Mouse (Mus musculus) midbrain, embryonic 14.5 days (tissue): Measurements from ENCODE around the gene Ciart. TPM values are rescaled to one million over a fixed set of nuclear protein-coding genes. Genes with fewer than 3 reads are reported as not detected.
"Not testable (repeated sequence)": the region's sequence is repeated elsewhere in the genome, so short reads cannot be mapped to it uniquely, and the experiment has no call there.

ENCODE experiments used
- ATAC-seq: fragments of 200-750 bp; cut with Nextera tagmentation; 2 replicates; pipeline ENCODE4 v1.8.0; 2017; ENCODE audit warnings: moderate number of reproducible peaks, moderate library complexity; ENCODE audit not compliant: low FRiP score, low TSS enrichment
- DNase-seq: peaks from one replicate; pipeline ENCODE4 v3.0.0-alpha.2; 2015
- H3K27ac ChIP-seq: fragments of 300-500 bp; sonication (generic); replicated peaks from 2 replicates; pipeline ENCODE4 v1.5.1; 2014; ENCODE audit warnings: mild to moderate bottlenecking, low read depth, low read length, moderate library complexity
- H3K27me3 ChIP-seq: fragments of 300-500 bp; sonication (generic); 2 replicates; pipeline ENCODE4 v1.6.1; 2014; ENCODE audit warnings: low read length, control low read depth, mixed read lengths; ENCODE audit not compliant: control insufficient read depth, insufficient read depth
- H3K36me3 ChIP-seq: fragments of 300-500 bp; sonication (generic); 2 replicates; pipeline ENCODE4 v1.6.1; 2014; ENCODE audit warnings: low read length, control low read depth; ENCODE audit not compliant: control insufficient read depth, insufficient read depth
- H3K4me1 ChIP-seq: fragments of 300-500 bp; sonication (generic); 2 replicates; pipeline ENCODE4 v1.6.1; 2014; ENCODE audit warnings: mild to moderate bottlenecking, antibody characterized with exemption, low read length, control low read depth; ENCODE audit not compliant: control insufficient read depth, insufficient read depth
- H3K4me2 ChIP-seq: fragments of 300-500 bp; sonication (generic); 2 replicates; pipeline ENCODE4 v1.6.1; 2014; ENCODE audit warnings: mild to moderate bottlenecking, low read length, moderate library complexity
- H3K4me3 ChIP-seq: fragments of 300-500 bp; sonication (generic); replicated peaks from 2 replicates; pipeline ENCODE4 v1.5.1; 2014; ENCODE audit warnings: low read depth, low read length
- H3K9ac ChIP-seq: fragments of 300-500 bp; sonication (generic); replicated peaks from 2 replicates; pipeline ENCODE4 v1.6.1; 2014; ENCODE audit warnings: mild to moderate bottlenecking, low read length, moderate library complexity
- H3K9me3 ChIP-seq: fragments of 300-500 bp; sonication (generic); 2 replicates; pipeline ENCODE4 v1.6.1; 2016; ENCODE audit warnings: low read length, control low read depth, mixed read lengths; ENCODE audit not compliant: control insufficient read depth
- WGBS: fragments of 180-500 bp; shearing (Covaris S2); extraction: QIAGEN DNeasy Blood & Tissue Kit; methylation state at CpG from one replicate; pipeline ENCODE4 v1.1.7; 2014; 5-methylcytosine and 5-hydroxymethylcytosine counted together
- polyA plus RNA-seq: library from polyadenylated mRNA; unstranded; fragments of >200 nt; fragmentation: Nextera tagmentation; extraction: Ambion mirVana; gene quantifications from 2 replicates; pipeline ENCODE4 v1.2.1, GENCODE M21; 2014

The Ciart gene
- polyA plus RNA-seq, 1 experiment from 2014 or later: 3.9 TPM

- no peak overlapping the region for H3K9ac ChIP-seq
- DNase-seq: no peak
- no peak for ATAC-seq
- no peaks in the 10 kb centered on the region for H3K4me1 ChIP-seq
- 83% methylated on average over 7 of the region's 7 CpGs for WGBS
- no peak overlapping the region for H3K27ac ChIP-seq
- no peak overlapping the region for H3K4me3 ChIP-seq
- no peaks in the 10 kb centered on the region for H3K27me3 ChIP-seq
- no peaks in the 10 kb centered on the region for H3K9me3 ChIP-seq
- H3K4me2 ChIP-seq: no peak overlapping the region
- peaks cover 41% of the 10 kb centered on the region for H3K36me3 ChIP-seq
Observed at GRCm38 (mm10) chr3:95863578-95863977, 18.5 kb downstream of the Ciart start.

GRCm38 (mm10) chr3:95861796-95862195, 20.3 kb downstream of the Ciart start:
- no peak overlapping the region for H3K4me3 ChIP-seq
- peaks cover 26% of the 10 kb centered on the region for H3K36me3 ChIP-seq
- no peaks in the 10 kb centered on the region for H3K4me1 ChIP-seq
- WGBS: 30% methylated on average over 2 of the region's 2 CpGs
- H3K4me2 ChIP-seq: no peak overlapping the region
- H3K27ac ChIP-seq: no peak overlapping the region
- no peak; the same call in 1 of the 2 replicates for ATAC-seq
- H3K9me3 ChIP-seq: no peaks in the 10 kb centered on the region
- peak; percentile 87 for DNase-seq
- H3K9ac ChIP-seq: no peak overlapping the region
- H3K27me3 ChIP-seq: no peaks in the 10 kb centered on the region

GRCm38 (mm10) chr3:95861216-95861615, 20.8 kb downstream of the Ciart start:
- H3K9me3 ChIP-seq: no peaks in the 10 kb centered on the region
- H3K4me1 ChIP-seq: 0 out of 2 replicates have a peak, but pooled peaks cover 3% of the 10 kb centered on the region
- no peaks in the 10 kb centered on the region for H3K27me3 ChIP-seq
- ATAC-seq (no peak), DNase-seq (no peak)
- 77% methylated on average over 10 of the region's 10 CpGs for WGBS
- no peak overlapping the region for H3K4me3 ChIP-seq
- H3K36me3 ChIP-seq: peaks cover 22% of the 10 kb centered on the region
- no peak overlapping the region for H3K27ac ChIP-seq
- no peak overlapping the region for H3K9ac ChIP-seq
- no peak overlapping the region for H3K4me2 ChIP-seq

GRCm38 (mm10) chr3:95860323-95860722, 21.7 kb downstream of the Ciart start:
- Histone ChIP-seq H3K27ac (no peak overlapping the region), H3K9ac (no peak overlapping the region), H3K4me2 (no peak overlapping the region), H3K4me3 (no peak overlapping the region), H3K9me3 (no peaks in the 10 kb centered on the region), H3K27me3 (no peaks in the 10 kb centered on the region), H3K4me1 (0 out of 2 replicates have a peak, but pooled peaks cover 4% of the 10 kb centered on the region), H3K36me3 (peaks cover 18% of the 10 kb centered on the region)
- ATAC-seq: no peak
- DNase-seq: peak; percentile 10
- 90% methylated on average over 3 of the region's 3 CpGs for WGBS

- H3K27me3 ChIP-seq, DNase-seq, ATAC-seq, H3K4me1 ChIP-seq, H3K4me2 ChIP-seq, H3K36me3 ChIP-seq, H3K27ac ChIP-seq, H3K9me3 ChIP-seq, H3K4me3 ChIP-seq, H3K9ac ChIP-seq: not testable (repeated sequence)
- 89% methylated on average over 3 of the region's 3 CpGs for WGBS
Observed at GRCm38 (mm10) chr3:95858278-95858677, 23.8 kb downstream of the Ciart start.

- 82% methylated on average over 1 of the region's 1 CpGs for WGBS
- not testable (repeated sequence) for H3K9me3 ChIP-seq, DNase-seq, H3K4me2 ChIP-seq, H3K27ac ChIP-seq, H3K4me1 ChIP-seq, H3K27me3 ChIP-seq, ATAC-seq, H3K4me3 ChIP-seq, H3K9ac ChIP-seq
- H3K36me3 ChIP-seq: peaks cover 13% of the 10 kb centered on the region
Observed at GRCm38 (mm10) chr3:95857050-95857449, 25.0 kb downstream of the Ciart start.

GRCm38 (mm10) chr3:95856115-95856514, 25.9 kb downstream of the Ciart start:
- Histone ChIP-seq H3K27ac (peak overlapping the region; percentile 76), H3K4me1 (peaks cover 8% of the 10 kb centered on the region; the same call in 1 of the 2 replicates), H3K9me3 (no peaks in the 10 kb centered on the region), H3K9ac (peak overlapping the region; percentile 72; the same call in 1 of the 2 replicates), H3K4me3 (peak overlapping the region; percentile 82), H3K27me3 (no peaks in the 10 kb centered on the region), H3K4me2 (peak overlapping the region; percentile 74), H3K36me3 (peaks cover 20% of the 10 kb centered on the region)
- ATAC-seq (peak; percentile 4; the same call in 1 of the 2 replicates), DNase-seq (peak; percentile 45)
- 22% methylated on average over 7 of the region's 7 CpGs for WGBS

- under 1% methylated on average over 56 of the region's 56 CpGs for WGBS
- Histone ChIP-seq H3K4me3 (peak within 1 kb of the TSS; percentile 82), H3K36me3 (peaks cover 25% of the 10 kb centered on the region), H3K27ac (peak within 1 kb of the TSS; percentile 76), H3K4me1 (peaks cover 8% of the 10 kb centered on the region; the same call in 1 of the 2 replicates), H3K27me3 (no peaks in the 10 kb centered on the region), H3K9me3 (no peaks in the 10 kb centered on the region), H3K9ac (peak within 1 kb of the TSS; percentile 72), H3K4me2 (peak within 1 kb of the TSS; percentile 74)
- peak; percentile 97 for DNase-seq
- peak; percentile 99 for ATAC-seq
Observed at GRCm38 (mm10) chr3:95855502-95856089, 26.5 kb downstream of the Ciart start, which contains the start of gene Prpf3. TSS of gene Prpf3 (minus strand) at chr3:95855885.

- Histone ChIP-seq H3K4me3 (no peak overlapping the region), H3K9me3 (no peaks in the 10 kb centered on the region), H3K27me3 (no peaks in the 10 kb centered on the region), H3K36me3 (peaks cover 64% of the 10 kb centered on the region), H3K9ac (no peak overlapping the region), H3K4me1 (peaks cover 6% of the 10 kb centered on the region; the same call in 1 of the 2 replicates), H3K27ac (no peak overlapping the region), H3K4me2 (no peak overlapping the region)
- DNase-seq: no peak
- 99% methylated on average over 8 of the region's 8 CpGs for WGBS
- no peak for ATAC-seq
Observed at GRCm38 (mm10) chr3:95851317-95851716, 30.7 kb downstream of the Ciart start.
